Mouse (Mus musculus): ENCODE results near the gene Olfr485.
"Not testable (repeated sequence)": the region's sequence is repeated elsewhere in the genome, so short reads cannot be mapped to it uniquely, and the experiment has no call there.

Olfr485 gene

GRCm38 (mm10) chr7:108159771-108160170 is at the start of gene Olfr485:
TSS of gene Olfr485 (minus strand) at chr7:108159871.
- DNase-seq (ENCODE audit: low spot score in 2 of 2): no peak

GRCm38 (mm10) chr7:108196938-108197337 is 37.3 kb upstream of the Olfr485 start:
- DNase-seq (ENCODE audit: low spot score in 2 of 2): no peak

GRCm38 (mm10) chr7:108196337-108196736 is 36.7 kb upstream of the Olfr485 start:
- not testable (repeated sequence) for DNase-seq (ENCODE audit: low spot score in 2 of 2)

DNA sequence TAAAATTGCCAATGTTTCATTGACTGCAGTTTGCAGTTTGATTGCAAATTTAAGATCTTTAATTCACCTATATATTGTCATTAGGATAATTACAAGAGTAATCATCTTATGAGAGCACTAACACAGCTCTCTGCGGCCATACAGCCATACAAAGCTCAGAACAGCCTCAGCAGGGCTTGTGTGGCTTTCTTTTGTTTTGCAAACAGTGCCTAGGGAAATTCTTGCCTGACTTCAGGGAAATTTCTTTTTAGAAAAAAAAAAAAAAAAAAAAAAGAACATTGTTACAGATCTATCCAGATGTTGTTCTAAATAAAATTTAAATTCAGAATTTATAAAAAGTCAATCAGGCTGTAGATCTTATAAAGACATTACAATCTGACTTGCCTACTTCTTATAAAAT is 33.0 kb upstream of the Olfr485 start:
- DNase-seq (ENCODE audit: low spot score in 2 of 2): not testable (repeated sequence)

DNA sequence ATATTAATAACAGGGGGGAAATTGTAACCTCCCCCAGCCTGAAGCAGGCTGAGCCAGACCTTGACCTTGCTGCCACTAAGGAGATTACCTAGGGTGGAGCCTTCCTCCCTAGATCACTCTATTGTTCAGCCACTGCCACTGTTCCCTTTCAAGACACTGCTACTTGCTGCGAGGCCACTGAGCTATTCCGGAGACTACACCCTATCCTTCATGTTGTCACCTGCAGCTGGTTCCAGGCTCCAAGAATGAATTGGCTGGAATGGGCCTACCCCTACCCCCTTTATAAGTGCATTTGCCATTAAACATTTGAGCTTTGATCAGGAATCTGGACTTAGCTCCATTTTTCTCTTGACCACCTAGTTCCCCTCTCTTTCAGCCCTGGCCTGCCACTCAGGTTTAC is 31.5 kb upstream of the Olfr485 start:
- DNase-seq (ENCODE audit: low spot score in 2 of 2): not testable (repeated sequence)

GRCm38 (mm10) chr7:108185237-108185636 is 25.6 kb upstream of the Olfr485 start:
- DNase-seq (ENCODE audit: low spot score in 2 of 2): not testable (repeated sequence)

GRCm38 (mm10) chr7:108184401-108184800 is 24.7 kb upstream of the Olfr485 start:
- not testable (repeated sequence) for DNase-seq (ENCODE audit: low spot score in 2 of 2)

- not testable (repeated sequence) for DNase-seq (ENCODE audit: low spot score in 2 of 2)
Observed at GRCm38 (mm10) chr7:108172642-108173041, 13.0 kb upstream of the Olfr485 start, which contains the start of gene Olfr486. TSS of gene Olfr486 (minus strand) at chr7:108172742.

GRCm38 (mm10) chr7:108127349-108127748 is 32.3 kb downstream of the Olfr485 start, which contains the start of gene Olfr484:
TSS of gene Olfr484 (minus strand) at chr7:108127449.
- no peak for DNase-seq (ENCODE audit: low spot score in 2 of 2)

GRCm38 (mm10) chr7:108121416-108121815 is 38.3 kb downstream of the Olfr485 start:
- no peak for DNase-seq (ENCODE audit: low spot score in 2 of 2)

- no peak for DNase-seq (ENCODE audit: low spot score in 2 of 2)
Observed at GRCm38 (mm10) chr7:108120681-108121080, 39.0 kb downstream of the Olfr485 start.

All from heart, adult 9 months (tissue).